Mouse (Mus musculus) forebrain, embryonic 12.5 days (tissue): ENCODE measurements around the gene Spint3. TPM values are rescaled to one million over a fixed set of nuclear protein-coding genes. Genes with fewer than 3 reads are reported as not detected.

ENCODE experiments used
- ATAC-seq: fragments of 200-750 bp; cut with Nextera tagmentation; 2 replicates; pipeline ENCODE4 v1.8.0; 2017; ENCODE audit warnings: moderate TSS enrichment; ENCODE audit not compliant: low FRiP score
- H3K27ac ChIP-seq: fragments of 300-500 bp; sonication (generic); 2 replicates; pipeline ENCODE4 v1.5.1; 2016; ENCODE audit warnings: mild to moderate bottlenecking
- H3K27me3 ChIP-seq: fragments of 300-500 bp; sonication (generic); 2 replicates; pipeline ENCODE4 v1.6.1; 2016; ENCODE audit warnings: mild to moderate bottlenecking
- H3K36me3 ChIP-seq: fragments of 300-500 bp; sonication (generic); replicated peaks from 2 replicates; pipeline ENCODE4 v1.6.1; 2016; ENCODE audit warnings: mild to moderate bottlenecking
- H3K4me1 ChIP-seq: fragments of 300-500 bp; sonication (generic); 2 replicates; pipeline ENCODE4 v1.6.1; 2016
- H3K4me2 ChIP-seq: fragments of 300-500 bp; sonication (generic); 2 replicates; pipeline ENCODE4 v1.6.1; 2016; ENCODE audit warnings: mild to moderate bottlenecking, moderate library complexity
- H3K4me3 ChIP-seq: fragments of 300-500 bp; sonication (generic); replicated peaks from 2 replicates; pipeline ENCODE4 v1.5.1; 2016; ENCODE audit warnings: mild to moderate bottlenecking
- H3K9ac ChIP-seq: fragments of 300-500 bp; sonication (generic); 2 replicates; pipeline ENCODE4 v1.6.1; 2016; ENCODE audit warnings: mild to moderate bottlenecking
- H3K9me3 ChIP-seq: fragments of 300-500 bp; sonication (generic); 2 replicates; pipeline ENCODE4 v1.6.1; 2016
- WGBS: fragments of 180-500 bp; shearing (Covaris S2); methylation state at CpG from one replicate; pipeline ENCODE4 v1.1.7; 2016; 5-methylcytosine and 5-hydroxymethylcytosine counted together
- polyA plus RNA-seq: library from polyadenylated mRNA; unstranded; fragments of >200 nt; fragmentation: Nextera tagmentation; extraction: Ambion mirVana; gene quantifications from 2 replicates; pipeline ENCODE4 v1.2.1, GENCODE M21; 2016

Gene Spint3
- polyA plus RNA-seq, 1 experiment from 2014 or later: not detected

- Histone ChIP-seq H3K27me3 (no peaks in the 10 kb centered on the region), H3K27ac (no peak overlapping the region), H3K36me3 (no peaks in the 10 kb centered on the region), H3K4me2 (no peak overlapping the region), H3K9me3 (no peaks in the 10 kb centered on the region), H3K4me3 (no peak overlapping the region), H3K9ac (no peak overlapping the region), H3K4me1 (peaks cover 7% of the 10 kb centered on the region; the same call in 1 of the 2 replicates)
- WGBS: 12% methylated on average over 3 of the region's 3 CpGs
- no peak for ATAC-seq
Measured at GRCm38 (mm10) chr2:164520782-164521181, 52.5 kb downstream of the Spint3 start.

Other genes starting within 250 kb of the Spint3 start
- not detected in 2 replicates for gene Svs5, start 240.7 kb downstream of the Spint3 start, polyA plus RNA-seq
- gene Slpi, start 184.4 kb downstream of the Spint3 start, polyA plus RNA-seq: 0.41 TPM in 1 of 2 replicates, not detected in the other
- 0.08 and 0.09 TPM in 2 replicates for gene Rbpjl, start 170.3 kb downstream of the Spint3 start, polyA plus RNA-seq
- 3.3 and 4.0 TPM in 2 replicates for gene Matn4, start 168.3 kb downstream of the Spint3 start, polyA plus RNA-seq
- 12.1 and 12.6 TPM in 2 replicates for gene Sdc4, start 129.6 kb downstream of the Spint3 start, polyA plus RNA-seq
- gene Sys1, start 116.5 kb downstream of the Spint3 start, polyA plus RNA-seq: 60.5 and 67.4 TPM in 2 replicates
- 4.7 and 6.2 TPM in 2 replicates for gene Gm20458, start 112.5 kb downstream of the Spint3 start, polyA plus RNA-seq
- gene Trp53tg5, start 99.7 kb downstream of the Spint3 start, polyA plus RNA-seq: not detected in 2 replicates
- 4.6 and 4.7 TPM in 2 replicates for gene Dbndd2, start 87.4 kb downstream of the Spint3 start, polyA plus RNA-seq
- gene Pigt, start 75.9 kb downstream of the Spint3 start, polyA plus RNA-seq: 43.3 and 45.2 TPM in 2 replicates
- 29.9 and 34.5 TPM in 2 replicates for gene Wfdc2, start 11.0 kb downstream of the Spint3 start, polyA plus RNA-seq
- not detected in 2 replicates for gene Wfdc6a, start 12.0 kb upstream of the Spint3 start, polyA plus RNA-seq
- not detected in 2 replicates for gene Eppin, start 20.1 kb upstream of the Spint3 start, polyA plus RNA-seq
- gene Wfdc6b, start 40.1 kb upstream of the Spint3 start, polyA plus RNA-seq: not detected in 2 replicates
- not detected in 2 replicates for gene Wfdc8, start 40.2 kb upstream of the Spint3 start, polyA plus RNA-seq
- gene Wfdc16, start 65.3 kb upstream of the Spint3 start, polyA plus RNA-seq: not detected in 2 replicates
- gene Wfdc10, start 82.6 kb upstream of the Spint3 start, polyA plus RNA-seq: not detected in 2 replicates
- not detected in 2 replicates for gene Wfdc9, start 83.1 kb upstream of the Spint3 start, polyA plus RNA-seq
- not detected in 2 replicates for gene Wfdc11, start 100.6 kb upstream of the Spint3 start, polyA plus RNA-seq
- not detected in 2 replicates for gene Wfdc13, start 111.6 kb upstream of the Spint3 start, polyA plus RNA-seq
- not detected in 2 replicates for gene Spint4, start 125.0 kb upstream of the Spint3 start, polyA plus RNA-seq
- not detected in 2 replicates for gene Spint5, start 141.8 kb upstream of the Spint3 start, polyA plus RNA-seq
- 0.73 and 0.81 TPM in 2 replicates for gene Wfdc3, start 172.5 kb upstream of the Spint3 start, polyA plus RNA-seq
- 83.6 and 88.3 TPM in 2 replicates for gene Dnttip1, start 172.5 kb upstream of the Spint3 start, polyA plus RNA-seq
- gene Ube2c, start 196.4 kb upstream of the Spint3 start, polyA plus RNA-seq: 601 and 611 TPM in 2 replicates
- gene Tnnc2, start 206.5 kb upstream of the Spint3 start, polyA plus RNA-seq: 1.3 TPM in 1 of 2 replicates, not detected in the other
- gene Snx21, start 212.4 kb upstream of the Spint3 start, polyA plus RNA-seq: 11.5 and 13.0 TPM in 2 replicates
- 13.2 and 13.7 TPM in 2 replicates for gene Acot8, start 231.4 kb upstream of the Spint3 start, polyA plus RNA-seq
- 10.2 and 10.7 TPM in 2 replicates for gene Zswim3, start 231.6 kb upstream of the Spint3 start, polyA plus RNA-seq
- 21.4 and 25.7 TPM in 2 replicates for gene Zswim1, start 249.2 kb upstream of the Spint3 start, polyA plus RNA-seq